Mouse (Mus musculus): ENCODE data around the gene Fam198b. TPM values are rescaled to one million over a fixed set of nuclear protein-coding genes. Genes with fewer than 3 reads are reported as not detected.

The Fam198b gene
- total and polyA plus RNA-seq, 2 experiments = 0.17 to 0.37 TPM

- H3K4me3 ChIP-seq (ENCODE audit: insufficient read depth, low read depth, low read length) = no peak overlapping the region
- no peaks in the 10 kb centered on the region for H3K4me1 ChIP-seq (ENCODE audit: control insufficient read depth, insufficient read depth, low read length)
- no peak overlapping the region for H3K9ac ChIP-seq (ENCODE audit: low read depth, low read length)
- H3K79me2 ChIP-seq (ENCODE audit: control insufficient read depth, insufficient read depth, low read length) = no peaks in the 10 kb centered on the region
- WGBS = 50% methylated on average over 5 of the region's 5 CpGs
- no peak for DNase-seq (ENCODE audit: extremely low read depth, low read depth, low spot score)
- no peaks in the 10 kb centered on the region for H3K27me3 ChIP-seq (ENCODE audit: control insufficient read depth, insufficient read depth, low read length)
- H3K36me3 ChIP-seq (ENCODE audit: control insufficient read depth, insufficient read depth, low read length) = no peaks in the 10 kb centered on the region
- TF ChIP-seq POLR2A (IDR thresholded peaks at IDR 0.05; ENCODE audit: extremely low read depth, insufficient read depth, low read length) (no peak), CTCF (IDR thresholded peaks at IDR 0.05; ENCODE audit: low read depth, low read length) (no peak)
- H3K27ac ChIP-seq (replicated peaks; ENCODE audit: insufficient read depth, low read depth, low read length) = no peak overlapping the region
Measured at GRCm38 (mm10) chr3:79857780-79858179, 26.6 kb upstream of the Fam198b start.

GRCm38 (mm10) chr3:79858221-79858620, 26.1 kb upstream of the Fam198b start:
- H3K9ac ChIP-seq (ENCODE audit: low read depth, low read length) = no peak overlapping the region
- TF ChIP-seq POLR2A (IDR thresholded peaks at IDR 0.05; ENCODE audit: extremely low read depth, insufficient read depth, low read length) (no peak), CTCF (IDR thresholded peaks at IDR 0.05; ENCODE audit: low read depth, low read length) (no peak)
- no peaks in the 10 kb centered on the region for H3K79me2 ChIP-seq (ENCODE audit: control insufficient read depth, insufficient read depth, low read length)
- 77% methylated on average over 3 of the region's 3 CpGs for WGBS
- H3K27me3 ChIP-seq (ENCODE audit: control insufficient read depth, insufficient read depth, low read length) = no peaks in the 10 kb centered on the region
- H3K36me3 ChIP-seq (ENCODE audit: control insufficient read depth, insufficient read depth, low read length) = no peaks in the 10 kb centered on the region
- no peak overlapping the region for H3K27ac ChIP-seq (replicated peaks; ENCODE audit: insufficient read depth, low read depth, low read length)
- DNase-seq (ENCODE audit: extremely low read depth, low read depth, low spot score) = no peak
- no peak overlapping the region for H3K4me3 ChIP-seq (ENCODE audit: insufficient read depth, low read depth, low read length)
- H3K4me1 ChIP-seq (ENCODE audit: control insufficient read depth, insufficient read depth, low read length) = no peaks in the 10 kb centered on the region

DNA sequence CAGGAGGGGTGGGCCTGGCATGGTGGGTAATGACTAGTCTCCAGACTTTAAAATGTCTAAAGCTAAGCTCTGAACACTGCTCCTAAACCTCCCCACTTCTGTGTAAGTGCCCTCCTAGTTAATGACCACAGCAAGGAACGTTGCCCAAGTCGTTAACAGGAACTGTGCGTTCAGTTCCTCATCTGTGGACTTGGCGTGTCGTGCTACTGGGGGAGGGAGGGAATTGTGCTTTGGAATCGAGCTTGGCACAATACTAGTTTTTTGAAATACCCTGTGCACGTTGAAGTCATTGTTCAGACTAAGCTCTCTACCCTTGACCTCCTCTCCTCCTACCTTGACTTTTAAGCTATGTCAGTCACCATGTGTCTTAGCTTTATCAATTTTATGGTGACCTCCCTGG, 19.5 kb upstream of the Fam198b start:
- Histone ChIP-seq H3K9ac (ENCODE audit: low read depth, low read length) (no peak overlapping the region), H3K4me1 (ENCODE audit: control insufficient read depth, insufficient read depth, low read length) (no peaks in the 10 kb centered on the region), H3K27me3 (ENCODE audit: control insufficient read depth, insufficient read depth, low read length) (no peaks in the 10 kb centered on the region), H3K36me3 (ENCODE audit: control insufficient read depth, insufficient read depth, low read length) (no peaks in the 10 kb centered on the region), H3K4me3 (ENCODE audit: insufficient read depth, low read depth, low read length) (no peak overlapping the region), H3K27ac (replicated peaks; ENCODE audit: insufficient read depth, low read depth, low read length) (no peak overlapping the region), H3K79me2 (ENCODE audit: control insufficient read depth, insufficient read depth, low read length) (no peaks in the 10 kb centered on the region)
- no peak for DNase-seq (ENCODE audit: extremely low read depth, low read depth, low spot score)
- TF ChIP-seq CTCF (IDR thresholded peaks at IDR 0.05; ENCODE audit: low read depth, low read length) = no peak
- no peak for TF ChIP-seq POLR2A (IDR thresholded peaks at IDR 0.05; ENCODE audit: extremely low read depth, insufficient read depth, low read length)
- WGBS = 70% methylated on average over 7 of the region's 7 CpGs

- no peaks in the 10 kb centered on the region for H3K79me2 ChIP-seq (ENCODE audit: control insufficient read depth, insufficient read depth, low read length)
- no peak overlapping the region for H3K4me3 ChIP-seq (ENCODE audit: insufficient read depth, low read depth, low read length)
- no peak overlapping the region for H3K27ac ChIP-seq (replicated peaks; ENCODE audit: insufficient read depth, low read depth, low read length)
- DNase-seq (ENCODE audit: extremely low read depth, low read depth, low spot score) = no peak
- H3K4me1 ChIP-seq (ENCODE audit: control insufficient read depth, insufficient read depth, low read length) = no peaks in the 10 kb centered on the region
- H3K9ac ChIP-seq (ENCODE audit: low read depth, low read length) = no peak overlapping the region
- H3K36me3 ChIP-seq (ENCODE audit: control insufficient read depth, insufficient read depth, low read length) = no peaks in the 10 kb centered on the region
- TF ChIP-seq POLR2A (IDR thresholded peaks at IDR 0.05; ENCODE audit: extremely low read depth, insufficient read depth, low read length) = no peak
- no peak for TF ChIP-seq CTCF (IDR thresholded peaks at IDR 0.05; ENCODE audit: low read depth, low read length)
- WGBS = 94% methylated on average over 3 of the region's 3 CpGs
- H3K27me3 ChIP-seq (ENCODE audit: control insufficient read depth, insufficient read depth, low read length) = no peaks in the 10 kb centered on the region
Measured at GRCm38 (mm10) chr3:79866089-79866488, 18.2 kb upstream of the Fam198b start.

DNA sequence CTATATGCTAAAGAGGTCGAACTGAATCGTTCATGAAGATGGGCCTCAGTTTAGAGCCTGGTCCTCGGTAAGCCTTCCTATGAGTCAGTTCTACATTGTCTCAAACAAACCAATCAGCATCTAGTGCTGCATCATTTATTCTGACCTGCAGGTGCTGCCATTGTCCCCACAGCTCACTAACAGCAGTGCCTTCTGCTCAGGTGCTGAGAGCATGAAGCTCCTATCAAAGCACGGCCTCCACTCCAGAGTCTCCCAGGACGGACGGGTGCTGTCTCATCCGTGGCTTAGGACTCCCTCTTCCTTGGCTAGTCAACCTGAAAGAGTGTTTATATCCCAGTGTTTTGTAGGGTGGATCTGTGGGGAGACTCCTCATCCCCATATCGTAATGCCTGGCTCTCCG, 17.8 kb upstream of the Fam198b start:
- H3K4me3 ChIP-seq (ENCODE audit: insufficient read depth, low read depth, low read length) = no peak overlapping the region
- no peaks in the 10 kb centered on the region for H3K4me1 ChIP-seq (ENCODE audit: control insufficient read depth, insufficient read depth, low read length)
- 87% methylated on average over 9 of the region's 9 CpGs for WGBS
- no peak overlapping the region for H3K9ac ChIP-seq (ENCODE audit: low read depth, low read length)
- H3K79me2 ChIP-seq (ENCODE audit: control insufficient read depth, insufficient read depth, low read length) = no peaks in the 10 kb centered on the region
- TF ChIP-seq CTCF (IDR thresholded peaks at IDR 0.05; ENCODE audit: low read depth, low read length) = no peak
- no peak for TF ChIP-seq POLR2A (IDR thresholded peaks at IDR 0.05; ENCODE audit: extremely low read depth, insufficient read depth, low read length)
- DNase-seq (ENCODE audit: extremely low read depth, low read depth, low spot score) = no peak
- no peaks in the 10 kb centered on the region for H3K27me3 ChIP-seq (ENCODE audit: control insufficient read depth, insufficient read depth, low read length)
- no peak overlapping the region for H3K27ac ChIP-seq (replicated peaks; ENCODE audit: insufficient read depth, low read depth, low read length)
- H3K36me3 ChIP-seq (ENCODE audit: control insufficient read depth, insufficient read depth, low read length) = no peaks in the 10 kb centered on the region

DNA sequence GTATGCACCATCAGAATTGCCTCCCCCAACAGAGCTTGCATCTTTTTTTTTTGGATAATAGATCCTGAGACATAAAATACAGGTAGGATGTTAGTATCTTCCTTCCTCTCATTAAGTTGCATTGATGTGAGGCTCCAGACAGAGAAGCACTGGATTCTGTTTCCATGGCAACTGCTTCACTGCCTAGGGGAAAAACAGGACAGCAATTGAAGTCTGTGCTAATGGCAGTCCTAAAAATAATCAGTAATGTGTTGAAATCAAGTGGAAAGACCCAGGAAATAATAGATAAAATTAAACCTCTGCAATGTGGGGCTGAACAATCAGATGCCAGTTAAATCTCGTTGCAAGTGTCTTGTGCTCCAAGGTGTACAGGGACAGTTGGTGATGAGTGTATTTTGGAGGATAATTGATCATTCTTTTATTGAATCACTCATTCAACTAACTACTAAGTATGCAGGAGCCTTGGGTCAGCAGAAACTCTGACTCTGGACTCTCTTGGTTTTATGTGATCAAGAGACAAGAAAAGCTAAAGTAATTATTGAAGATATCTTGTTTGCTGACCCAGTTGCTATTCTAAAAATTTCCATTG, 17.1 kb upstream of the Fam198b start:
- no peak overlapping the region for H3K4me3 ChIP-seq (ENCODE audit: insufficient read depth, low read depth, low read length)
- no peak for DNase-seq (ENCODE audit: extremely low read depth, low read depth, low spot score)
- H3K79me2 ChIP-seq (ENCODE audit: control insufficient read depth, insufficient read depth, low read length) = no peaks in the 10 kb centered on the region
- H3K9ac ChIP-seq (ENCODE audit: low read depth, low read length) = no peak overlapping the region
- H3K36me3 ChIP-seq (ENCODE audit: control insufficient read depth, insufficient read depth, low read length) = no peaks in the 10 kb centered on the region
- TF ChIP-seq CTCF (IDR thresholded peaks at IDR 0.05; ENCODE audit: low read depth, low read length) = no peak
- TF ChIP-seq POLR2A (IDR thresholded peaks at IDR 0.05; ENCODE audit: extremely low read depth, insufficient read depth, low read length) = no peak
- H3K27me3 ChIP-seq (ENCODE audit: control insufficient read depth, insufficient read depth, low read length) = no peaks in the 10 kb centered on the region
- WGBS = 66% methylated on average over 1 of the region's 1 CpGs
- no peaks in the 10 kb centered on the region for H3K4me1 ChIP-seq (ENCODE audit: control insufficient read depth, insufficient read depth, low read length)
- H3K27ac ChIP-seq (replicated peaks; ENCODE audit: insufficient read depth, low read depth, low read length) = no peak overlapping the region
